Comparison of ENCODE assay signal across 8 mouse cellular contexts in the genomic region with DNA sequence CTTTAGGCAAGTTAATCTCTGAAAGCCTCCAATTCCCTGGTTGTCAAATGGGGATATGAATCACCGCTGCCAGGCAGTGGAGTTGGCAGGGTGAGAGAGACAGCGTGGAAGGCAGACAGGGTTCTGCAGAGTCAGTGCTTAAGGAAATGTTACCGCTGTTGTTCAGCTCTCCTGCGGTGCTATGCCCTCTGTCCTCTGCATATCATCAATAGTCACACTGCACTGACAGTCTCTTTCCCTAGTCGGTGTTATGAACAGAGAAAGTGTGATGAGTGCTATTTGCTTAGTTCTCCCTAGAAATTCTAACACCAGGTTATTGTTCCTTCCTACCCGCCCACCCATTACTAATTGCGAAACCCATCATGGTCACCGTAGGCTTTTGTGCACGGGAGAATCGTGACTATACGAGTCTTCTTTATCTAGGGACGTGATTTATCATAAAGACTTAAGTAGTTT.
DNase-seq lines count a peak whose midpoint lies in the region; ATAC-seq and TF ChIP-seq lines count a peak whose summit lies in the region.

No protein-coding gene starts in this region.

- H3K9ac ChIP-seq in lung, embryonic 16.5 days (ENCODE audit: low read length): peak overlapping the region; percentile 44
- H3K9ac ChIP-seq in heart, embryonic 14.5 days (ENCODE audit: low read length): no peak overlapping the region

- no peaks in the 10 kb centered on the region for H3K9me3 ChIP-seq in lung, embryonic 16.5 days (ENCODE audit: control insufficient read depth, low read length)
- H3K9me3 ChIP-seq in heart, embryonic 14.5 days (ENCODE audit: control insufficient read depth, low read length): no peaks in the 10 kb centered on the region

- no peak overlapping the region for H3K27ac ChIP-seq in cerebellum, adult 2 months (ENCODE audit: insufficient read depth, low read length)
- peak overlapping the region; percentile 47 for H3K27ac ChIP-seq in lung, embryonic 16.5 days (ENCODE audit: low read length)
- H3K27ac ChIP-seq in heart, embryonic 14.5 days (replicated peaks in 1 of 2; ENCODE audit: control insufficient read depth in 1 of 2, insufficient read depth in 1 of 2, low read depth in 2 of 2, low read length in 2 of 2): no peak overlapping the region

- TF ChIP-seq POLR2A in cerebellum, adult 2 months (IDR thresholded peaks at IDR 0.05; ENCODE audit: borderline replicate concordance, insufficient read depth, low read length): no peak

- 32% methylated on average over 12 of the region's 12 CpGs for WGBS in cerebellum, adult 2 months
- 39% methylated on average over 12 of the region's 12 CpGs for WGBS in lung, embryonic 16.5 days
- WGBS in heart, embryonic 14.5 days: 58% methylated on average over 12 of the region's 12 CpGs

- no peak for TF ChIP-seq CTCF in cerebellum, adult 2 months (IDR thresholded peaks at IDR 0.05; ENCODE audit: borderline replicate concordance, insufficient read depth, low read depth, low read length)

- no peaks in the 10 kb centered on the region for H3K36me3 ChIP-seq in lung, embryonic 16.5 days (ENCODE audit: control insufficient read depth, insufficient read depth, low read length)
- H3K36me3 ChIP-seq in heart, embryonic 14.5 days (ENCODE audit: control insufficient read depth, insufficient read depth, low read length): no peaks in the 10 kb centered on the region

- peak overlapping the region; percentile 51 for H3K4me2 ChIP-seq in lung, embryonic 16.5 days (ENCODE audit: low read depth, low read length)
- peak overlapping the region; percentile 46 for H3K4me2 ChIP-seq in heart, embryonic 14.5 days (ENCODE audit: low read length)

- no peak for DNase-seq in cerebellum, adult 2 months
- DNase-seq in cerebellum, adult 8-10 months: no peak
- DNase-seq in lung, adult 18-20 months: no peak
- peak; percentile 10 for DNase-seq in lung, postnatal 36 days
- DNase-seq in spleen, postnatal 36 days (ENCODE audit: low spot score in 2 of 2): no peak
- no peak for DNase-seq in cerebellum, adult 11-12 months

- ATAC-seq in lung, embryonic 16.5 days (ENCODE audit: low read depth): peak; percentile 35; the same call in 1 of the 2 replicates
- ATAC-seq in heart, embryonic 14.5 days (ENCODE audit: insufficient number of reproducible peaks, insufficient read depth, low FRiP score, low read depth): no peak

- peak overlapping the region; percentile 7 for H3K4me3 ChIP-seq in cerebellum, adult 2 months (replicated peaks; ENCODE audit: insufficient read depth, low read depth, low read length)
- peak overlapping the region; percentile 23 for H3K4me3 ChIP-seq in lung, embryonic 16.5 days (ENCODE audit: low read length)
- 0 out of 4 replicates have a peak overlapping the region, but pooled peaks of 1 of the 2 experiments have one; percentile 1 for H3K4me3 ChIP-seq in heart, embryonic 14.5 days (ENCODE audit: control insufficient read depth in 1 of 2, insufficient read depth in 1 of 2, low read depth in 1 of 2, low read length in 2 of 2)

- no peaks in the 10 kb centered on the region for H3K4me1 ChIP-seq in cerebellum, adult 2 months (ENCODE audit: control insufficient read depth, insufficient read depth, low read length)
- peaks cover 9% of the 10 kb centered on the region; the same call in 1 of the 2 replicates for H3K4me1 ChIP-seq in lung, embryonic 16.5 days (replicated peaks; ENCODE audit: control insufficient read depth, insufficient read depth, low read length)
- H3K4me1 ChIP-seq in heart, embryonic 14.5 days (ENCODE audit: control insufficient read depth in 2 of 2, insufficient read depth in 2 of 2, low read length in 2 of 2): peaks cover 0 to 4% of the 10 kb centered on the region in 2 experiments; a peak in 1 of 4 replicates

- no peaks in the 10 kb centered on the region for H3K27me3 ChIP-seq in cerebellum, adult 2 months (ENCODE audit: control insufficient read depth, insufficient read depth, low read length)
- H3K27me3 ChIP-seq in lung, embryonic 16.5 days (ENCODE audit: control insufficient read depth, insufficient read depth, low read depth, low read length): no peaks in the 10 kb centered on the region
- H3K27me3 ChIP-seq in heart, embryonic 14.5 days (ENCODE audit: control insufficient read depth, insufficient read depth, low read length): no peaks in the 10 kb centered on the region
